Mouse (Mus musculus): ENCODE data around the gene Dtymk.
"Not testable (repeated sequence)": the region's sequence is repeated elsewhere in the genome, so short reads cannot be mapped to it uniquely, and the experiment has no call there.

The Dtymk gene

DNA sequence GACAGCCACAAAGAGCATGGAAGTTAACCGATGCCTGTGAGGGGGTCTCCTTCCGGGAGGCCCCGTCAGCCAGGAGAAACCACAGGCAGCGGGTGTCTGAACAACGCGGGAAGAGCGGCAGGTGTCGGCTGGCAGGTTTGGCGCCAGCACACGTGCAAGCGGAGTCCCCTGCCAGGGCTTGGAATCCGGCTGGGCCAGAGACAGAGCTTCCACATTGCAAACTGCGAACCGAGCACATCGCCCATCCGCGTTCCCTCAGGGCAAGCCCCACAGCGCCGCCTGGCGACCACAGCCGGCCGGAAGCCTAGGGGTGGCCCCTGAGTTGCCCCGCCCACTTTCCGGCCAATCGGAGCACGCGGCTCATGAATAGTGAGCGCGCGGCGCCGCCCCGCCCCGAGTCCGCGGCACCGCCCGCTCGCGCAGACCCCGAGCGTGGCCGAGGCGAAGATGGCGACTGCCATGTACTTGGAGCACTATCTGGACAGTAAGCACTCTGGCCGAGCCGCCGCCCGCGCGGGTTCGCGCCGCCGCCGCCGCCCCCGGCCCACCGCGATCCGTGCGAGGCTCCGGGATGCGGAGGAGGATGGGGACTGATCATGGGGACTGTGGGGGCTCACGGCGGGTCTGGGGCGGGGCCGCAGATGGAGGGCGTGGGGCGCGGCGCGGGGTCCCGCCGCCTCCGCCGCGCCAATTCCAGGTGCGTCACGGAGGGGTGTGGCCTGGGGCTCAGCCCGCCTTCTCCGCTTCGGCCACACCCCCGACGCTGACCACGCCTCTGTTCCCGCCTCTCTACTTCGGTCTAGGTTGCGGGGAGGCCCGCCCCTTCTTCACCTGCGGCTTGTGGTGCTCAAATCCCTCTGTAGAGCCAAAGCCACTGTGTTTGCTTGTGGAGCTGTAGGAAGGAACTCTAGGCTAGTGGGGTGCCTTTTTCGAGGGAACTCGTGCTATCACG is 2.1 kb upstream of the Dtymk start, which contains the start of gene Ing5:
TSS of gene Ing5 (plus strand) at position 410 of the 952 bp plus-strand sequence.
- peak; percentile 100 for DNase-seq

GRCm38 (mm10) chr1:93802771-93803170 is 1.0 kb upstream of the Dtymk start:
- DNase-seq, result no peak

DNA sequence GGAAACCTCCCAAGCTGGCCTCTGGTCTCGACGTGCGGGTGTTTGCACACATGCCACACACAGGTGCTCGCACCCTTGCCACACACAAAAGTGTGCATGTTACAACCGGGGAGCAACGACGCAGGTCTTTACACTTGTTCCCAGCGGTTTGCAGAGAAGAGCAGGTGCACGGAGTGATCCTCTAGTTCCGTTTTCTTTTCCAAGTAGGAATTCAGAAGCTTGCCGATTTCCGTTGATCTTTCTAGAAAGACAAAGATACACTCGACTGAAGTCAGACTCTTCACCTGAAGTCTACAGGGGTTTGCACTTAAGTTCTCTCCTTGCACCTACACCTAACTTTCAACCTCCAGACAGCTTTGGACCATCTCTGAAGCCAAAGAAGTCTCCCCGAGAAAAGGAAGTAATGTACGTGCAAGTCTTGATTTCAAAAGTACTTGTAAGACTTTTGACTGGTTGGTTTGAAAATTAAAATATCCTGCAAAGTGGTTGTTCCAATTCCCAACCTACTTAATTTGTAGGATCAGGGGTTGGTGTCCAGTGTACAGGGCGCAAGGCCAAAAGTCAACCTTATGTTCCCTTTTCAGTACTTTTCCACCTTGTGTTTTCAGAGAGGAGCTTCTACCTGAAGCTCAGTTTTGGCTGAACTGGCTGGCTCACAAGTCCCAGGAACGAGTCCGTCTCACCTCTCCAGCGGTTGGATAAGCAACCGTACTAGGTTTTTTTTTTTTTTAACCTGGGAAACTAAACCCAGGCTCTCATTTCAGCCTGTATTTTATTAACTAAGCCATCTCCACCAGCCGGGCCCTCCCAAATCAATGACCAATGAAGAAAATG is 847 bp downstream of the Dtymk start:
- DNase-seq, result peak in 1 of 2 experiments; percentile 9

DNA sequence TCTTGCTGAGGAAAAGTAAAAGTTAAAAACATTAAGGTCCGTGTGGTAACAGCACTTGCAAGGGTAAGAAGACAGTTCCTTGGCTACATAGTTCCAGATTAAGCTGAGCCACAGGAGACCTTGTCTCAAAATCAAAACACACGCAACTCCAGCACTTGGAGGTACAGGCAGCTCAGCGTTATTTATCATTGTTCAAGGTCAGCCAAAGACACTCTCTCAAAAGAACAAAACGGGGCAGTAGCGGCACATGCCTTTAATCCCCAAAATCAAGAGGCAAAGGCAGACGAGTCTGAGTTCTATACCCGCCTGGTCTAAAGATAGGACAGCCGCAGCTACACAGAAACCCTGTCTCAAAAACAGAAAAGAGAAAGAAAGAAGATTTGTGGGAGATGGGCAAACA is 5.8 kb downstream of the Dtymk start:
- DNase-seq, result no peak

DNA sequence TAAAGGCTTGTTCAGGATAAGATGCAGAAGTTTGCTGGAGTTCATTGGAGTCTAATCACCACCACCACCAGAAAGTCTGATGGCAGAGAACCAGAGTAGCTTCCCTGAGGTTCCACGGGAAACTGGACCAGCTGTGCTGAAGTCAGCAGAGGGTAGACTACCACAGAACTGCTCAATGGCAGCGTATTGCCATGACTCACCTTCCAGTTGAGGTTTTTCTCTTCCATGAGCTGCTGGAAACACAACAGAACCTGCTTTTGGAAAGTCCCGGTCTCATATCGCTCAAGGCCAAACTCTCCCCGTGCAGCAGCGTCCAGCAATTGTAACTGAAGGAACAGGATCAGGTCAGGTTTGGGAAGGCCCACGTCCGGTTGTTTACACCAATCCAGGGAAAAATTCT is 7.2 kb downstream of the Dtymk start:
- DNase-seq, result no peak

DNA sequence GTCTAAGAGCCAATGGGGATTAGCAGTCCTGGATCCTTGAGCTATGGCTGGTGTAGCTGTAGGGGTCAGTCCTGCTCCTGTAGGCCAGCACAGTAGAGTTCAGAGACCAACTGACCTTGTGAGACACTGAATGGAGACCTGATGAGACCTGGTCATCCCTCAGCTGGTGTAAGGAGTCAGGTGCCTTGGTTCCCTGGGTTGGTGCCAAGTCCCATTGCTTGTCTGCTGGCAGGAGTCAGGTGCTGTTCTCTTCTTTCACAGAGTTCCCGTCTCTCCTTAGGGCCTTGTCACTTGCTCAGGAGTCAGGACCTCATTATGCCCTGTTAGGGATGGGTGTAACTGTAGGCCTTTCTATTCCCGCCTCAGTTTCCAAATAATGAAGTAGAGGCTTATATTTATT is 14.8 kb downstream of the Dtymk start:
- no peak for DNase-seq

DNA sequence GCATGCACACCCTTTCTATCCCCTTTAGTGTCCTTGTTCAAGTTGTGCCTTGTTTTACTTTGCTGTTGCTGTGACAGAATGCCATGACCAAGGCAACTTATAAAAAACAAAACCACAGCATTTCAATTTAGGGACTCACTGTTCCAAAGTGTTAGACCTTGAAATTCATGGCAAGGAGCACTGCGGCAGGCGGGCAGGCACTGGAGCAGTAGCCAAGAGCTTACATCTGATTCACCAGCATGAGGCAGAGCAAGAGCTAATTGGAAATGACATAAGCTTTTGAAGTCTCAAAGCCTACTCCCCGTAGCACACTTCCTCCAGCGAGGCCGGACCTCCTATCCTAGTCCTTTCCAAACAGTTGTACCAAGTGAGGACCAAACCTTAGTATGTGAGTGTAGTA is 25.0 kb downstream of the Dtymk start:
- no peak for DNase-seq

DNA sequence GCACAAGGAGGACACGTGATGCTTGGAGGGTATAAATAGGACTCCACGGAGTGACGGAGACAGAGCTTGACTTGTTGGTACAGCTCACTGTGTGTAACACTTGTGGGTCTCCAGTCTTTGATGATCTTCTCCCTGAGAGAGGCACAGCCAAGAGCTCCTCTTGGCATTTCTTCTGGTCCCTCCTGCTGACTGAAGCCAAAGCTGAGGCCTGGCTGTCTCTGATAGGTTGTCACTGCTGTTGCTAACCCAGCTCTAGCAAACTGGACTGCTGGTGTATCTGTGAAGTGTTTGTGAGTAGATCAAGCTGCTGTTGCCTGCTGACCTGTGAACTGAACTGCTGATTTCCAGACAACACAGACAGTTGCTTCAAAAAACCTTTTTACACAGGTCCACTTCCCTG is 31.8 kb downstream of the Dtymk start:
- DNase-seq, result no peak

DNA sequence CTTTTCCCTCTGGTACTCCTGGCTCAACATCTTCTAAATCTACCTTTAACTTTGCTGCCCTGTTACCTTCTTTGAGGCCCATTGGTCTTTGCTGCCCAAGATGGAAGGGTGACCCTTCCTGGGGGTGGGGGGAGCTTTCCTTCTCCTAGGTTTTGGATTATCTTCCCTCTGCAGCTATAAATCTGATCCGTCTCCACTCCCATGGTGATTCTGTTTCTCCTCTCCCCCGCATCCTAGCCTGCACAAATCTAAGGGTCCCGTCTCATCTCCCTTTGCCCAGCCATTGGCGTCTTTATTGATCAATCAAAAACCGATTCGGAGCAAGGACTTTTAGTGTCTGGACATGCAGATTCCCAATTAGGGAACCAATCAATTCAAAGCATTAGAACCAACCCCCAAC is 34.1 kb downstream of the Dtymk start:
- DNase-seq, result no peak

DNA sequence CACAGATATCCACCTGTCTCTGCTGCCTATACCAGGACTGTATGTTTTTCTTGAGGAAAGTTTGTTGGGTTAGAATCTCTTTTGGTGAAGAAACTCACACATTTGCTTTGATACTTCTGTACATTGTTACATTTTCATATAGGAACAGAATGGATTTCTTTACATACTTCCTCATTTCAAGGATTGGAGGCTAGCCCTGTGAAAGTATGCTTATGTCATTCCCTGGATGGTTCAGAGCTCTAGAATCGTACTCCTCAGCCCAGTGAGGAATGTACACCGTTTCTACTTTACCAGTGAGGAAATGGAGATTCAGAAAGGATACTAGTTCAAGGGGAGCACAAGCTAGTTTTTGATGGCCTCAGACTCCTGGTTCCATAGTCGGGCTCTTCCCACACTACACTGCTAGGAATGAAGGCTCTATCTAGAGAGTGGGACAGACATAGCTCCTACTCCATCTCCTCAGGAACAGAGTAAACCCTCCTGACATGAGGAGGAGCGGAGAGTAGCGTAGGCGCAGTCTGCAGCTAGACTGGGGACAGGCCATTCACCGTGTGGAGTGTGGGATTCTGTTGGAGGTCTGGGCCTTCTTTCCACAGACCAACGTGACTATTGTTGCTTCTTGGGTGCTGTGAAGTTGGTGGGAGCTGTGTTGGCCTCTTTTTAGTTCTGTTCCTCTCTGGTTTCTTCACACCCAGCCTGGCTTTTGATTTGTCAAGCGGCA is 36.7 kb downstream of the Dtymk start:
- DNase-seq, result no peak

- DNase-seq, result not testable (repeated sequence)
Observed at GRCm38 (mm10) chr1:93763531-93763930, 38.2 kb downstream of the Dtymk start.

- no peak for DNase-seq
Observed at GRCm38 (mm10) chr1:93760076-93760475, 41.7 kb downstream of the Dtymk start.

DNA sequence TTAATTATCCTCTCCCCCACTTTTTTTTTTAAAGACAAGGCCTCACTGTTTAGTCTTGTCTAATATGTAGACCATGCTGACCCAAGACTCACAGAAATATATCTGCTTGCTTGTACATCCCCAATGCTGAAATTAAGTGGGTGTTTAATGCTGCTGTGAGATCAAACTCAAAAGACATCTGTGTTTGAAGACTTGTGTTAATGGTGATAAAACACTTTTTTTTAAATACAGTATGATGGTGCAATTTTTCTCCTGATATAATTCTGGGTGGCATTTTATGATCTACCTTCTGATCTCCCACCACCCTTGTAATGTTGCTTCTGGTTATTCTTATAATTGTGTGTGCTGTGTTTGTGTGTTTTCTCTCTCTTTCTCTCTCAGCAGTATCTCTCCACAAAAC is 45.6 kb downstream of the Dtymk start:
- DNase-seq, result no peak

- DNase-seq, result no peak
Observed at GRCm38 (mm10) chr1:93755618-93756017, 46.1 kb downstream of the Dtymk start.

DNA sequence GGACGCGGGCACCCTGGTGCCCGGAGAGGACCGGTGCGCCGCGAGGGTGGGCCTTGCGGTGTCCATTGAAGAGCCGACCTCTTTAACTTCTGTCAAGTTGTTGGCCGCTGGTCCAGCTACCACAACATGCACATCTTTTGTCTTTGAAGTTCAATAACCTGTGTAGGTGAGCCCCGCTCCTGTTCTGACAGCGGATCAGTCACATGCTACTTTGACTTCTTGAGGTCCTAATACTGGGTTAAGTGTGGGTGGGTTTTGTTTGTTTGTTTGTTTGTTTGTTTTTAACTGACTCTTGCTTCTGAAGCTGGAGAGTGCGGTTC is 46.5 kb downstream of the Dtymk start:
- no peak for DNase-seq

- peak; percentile 89 to 92 for DNase-seq
Observed at GRCm38 (mm10) chr1:93754573-93755290, 47.0 kb downstream of the Dtymk start, which contains the start of gene Thap4. Gene Thap4, minus strand, starts transcription at chr1:93754864.

DNA sequence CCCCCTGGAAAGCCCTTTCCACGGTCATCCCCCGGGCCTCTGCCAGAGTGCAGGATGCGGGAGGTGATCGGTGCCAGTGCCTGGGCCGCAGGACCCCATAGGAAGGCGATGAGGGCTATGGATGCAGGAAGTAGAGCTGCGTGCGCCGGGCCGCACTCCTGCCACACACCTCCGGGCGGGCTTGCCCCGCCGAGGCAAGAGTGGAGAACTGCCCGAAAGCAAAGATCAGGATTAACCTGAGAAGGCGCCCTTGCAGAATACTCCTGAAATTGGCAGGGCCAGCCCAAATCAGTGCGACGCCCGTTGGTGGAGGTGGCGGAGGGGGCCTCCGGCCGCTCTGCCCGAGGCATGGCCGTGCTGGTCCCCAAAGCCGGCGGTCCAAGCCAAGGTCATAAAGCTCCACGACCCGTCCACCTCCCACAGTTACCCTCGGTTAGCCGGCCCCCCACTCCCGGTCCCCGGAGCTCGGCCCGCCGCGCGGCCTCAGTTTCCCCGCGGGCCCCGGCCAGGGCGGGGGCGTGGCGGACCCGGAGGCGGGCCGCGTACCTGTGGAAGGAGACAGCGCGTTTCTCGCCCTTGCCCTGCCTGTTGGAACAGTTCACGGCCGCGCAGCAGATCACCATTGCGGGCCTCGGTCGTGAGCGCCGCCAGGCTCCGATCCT is 47.7 kb downstream of the Dtymk start:
- peak in 1 of 2 experiments; percentile 41 for DNase-seq

- no peak for DNase-seq
Observed at GRCm38 (mm10) chr1:93751290-93751689, 50.4 kb downstream of the Dtymk start, which contains the start of gene Atg4b. Gene Atg4b, plus strand, starts transcription at chr1:93751500.

GRCm38 (mm10) chr1:93748539-93748938 is 53.2 kb downstream of the Dtymk start:
- no peak for DNase-seq

- DNase-seq, result no peak
Observed at GRCm38 (mm10) chr1:93746179-93746578, 55.6 kb downstream of the Dtymk start.

GRCm38 (mm10) chr1:93742910-93743309 is 58.8 kb downstream of the Dtymk start:
- peak; percentile 31 to 33 for DNase-seq

Measured in B cell, adult 2 months (primary cell).